Mouse (Mus musculus) gastrocnemius, postnatal 25 days (tissue): ENCODE results near the gene Lrrc74b. TPM values are rescaled to one million over a fixed set of nuclear protein-coding genes. Genes with fewer than 3 reads are reported as not detected.
"Not testable (repeated sequence)": the region's sequence is repeated elsewhere in the genome, so short reads cannot be mapped to it uniquely, and the experiment has no call there.

Experiments
- DNase-seq: peaks from one replicate; pipeline ENCODE4 v3.0.0; 2022
- long read RNA-seq, 2 experiments: library from polyadenylated mRNA; stranded (forward); transcript quantifications; one replicate each; pipeline ENCODE4 v2.0.0; 2021
- total RNA-seq, 2 experiments: library from RNA; stranded (reverse); gene quantifications; 1 replicate in 1 of 2; 2 replicates in 1 of 2; pipeline ENCODE4 v1.2.3; 2021

Gene Lrrc74b
- 1 to 10 TPM; 1.2 to 2.0 TPM for total RNA-seq
- long read RNA-seq, experiment 1, partial matches to known transcripts, result 1 of 2 reads
- long read RNA-seq, experiment 1, other reads (novel, unspliced or antisense), result 0 of 2 reads
- long read RNA-seq, experiment 2, partial matches to known transcripts, result 0 of 1 reads
- long read RNA-seq, experiment 2, other reads (novel, unspliced or antisense), result 1 of 1 reads

DNA sequence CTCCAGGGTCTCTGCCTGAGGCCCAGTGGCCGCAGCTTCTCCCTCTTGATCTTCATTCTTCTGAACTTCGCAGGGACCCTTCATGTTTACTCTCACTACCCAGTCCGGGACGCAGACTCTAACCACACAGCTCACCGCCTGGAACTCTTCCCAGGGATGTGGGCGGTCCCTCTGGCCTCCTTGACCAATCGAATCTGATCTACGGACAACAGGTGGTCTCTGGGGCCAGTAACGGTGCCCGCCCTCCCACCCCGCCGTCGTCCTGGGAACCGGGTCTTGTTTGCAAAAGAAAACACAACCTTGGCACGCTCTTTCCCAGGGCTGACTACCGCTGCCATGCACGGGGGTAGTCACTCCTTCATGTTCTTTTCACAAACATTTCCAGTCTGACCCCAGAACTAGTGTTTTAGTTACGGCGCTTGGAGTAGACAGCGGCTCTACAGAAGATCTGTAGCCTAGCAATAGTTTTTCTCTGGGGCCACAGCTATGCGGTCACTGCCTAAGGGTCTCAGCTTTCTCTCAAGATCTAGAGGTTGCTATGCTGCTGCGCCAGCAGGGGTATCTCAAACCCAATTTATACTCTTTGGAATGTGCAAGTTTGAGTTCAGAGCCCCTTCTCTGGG is at the start of gene Lrrc74b:
Gene Lrrc74b (minus strand): TSS at position 120 of the 623 bp plus-strand sequence.
- peak; percentile 80 for DNase-seq

DNA sequence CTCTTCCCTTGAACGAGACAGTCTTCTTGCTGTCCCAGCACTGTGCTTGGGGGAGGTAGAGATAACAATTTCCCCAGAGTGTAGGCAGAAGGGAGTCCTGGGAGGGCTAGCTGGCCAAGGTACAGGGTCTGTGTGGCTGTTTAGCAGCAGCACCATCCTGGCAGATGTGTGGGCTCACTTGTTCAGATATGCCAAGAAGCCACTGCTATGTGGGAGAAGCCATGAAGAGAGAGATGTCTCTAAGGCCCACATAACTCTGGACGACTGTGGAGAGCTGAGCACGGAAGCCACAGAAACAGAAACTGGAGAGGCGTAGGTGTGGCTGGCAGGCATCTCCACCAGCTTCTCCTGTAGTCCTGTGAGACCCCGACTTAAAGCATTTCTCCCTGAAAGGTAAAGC is 44.6 kb upstream of the Lrrc74b start:
- DNase-seq, result no peak

DNA sequence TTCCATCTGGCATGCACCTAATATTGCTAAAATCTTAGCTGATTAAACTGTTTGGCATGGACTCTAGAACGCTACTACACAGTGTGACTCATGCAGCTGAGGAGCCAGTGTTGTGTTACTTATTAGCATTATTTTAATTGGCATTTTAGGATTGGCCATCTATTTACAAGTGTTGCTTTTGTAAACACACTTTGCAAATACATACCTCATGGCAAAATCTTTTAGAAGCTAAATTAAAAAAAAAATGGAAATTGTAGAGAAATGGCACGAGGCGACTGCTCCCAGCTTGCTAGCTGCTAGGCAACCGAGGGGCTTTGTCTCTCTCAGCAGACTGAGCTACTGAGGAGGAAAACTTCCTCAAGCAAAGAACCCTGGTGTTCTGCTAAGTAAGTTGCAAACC is 43.9 kb upstream of the Lrrc74b start:
- DNase-seq, result no peak

DNA sequence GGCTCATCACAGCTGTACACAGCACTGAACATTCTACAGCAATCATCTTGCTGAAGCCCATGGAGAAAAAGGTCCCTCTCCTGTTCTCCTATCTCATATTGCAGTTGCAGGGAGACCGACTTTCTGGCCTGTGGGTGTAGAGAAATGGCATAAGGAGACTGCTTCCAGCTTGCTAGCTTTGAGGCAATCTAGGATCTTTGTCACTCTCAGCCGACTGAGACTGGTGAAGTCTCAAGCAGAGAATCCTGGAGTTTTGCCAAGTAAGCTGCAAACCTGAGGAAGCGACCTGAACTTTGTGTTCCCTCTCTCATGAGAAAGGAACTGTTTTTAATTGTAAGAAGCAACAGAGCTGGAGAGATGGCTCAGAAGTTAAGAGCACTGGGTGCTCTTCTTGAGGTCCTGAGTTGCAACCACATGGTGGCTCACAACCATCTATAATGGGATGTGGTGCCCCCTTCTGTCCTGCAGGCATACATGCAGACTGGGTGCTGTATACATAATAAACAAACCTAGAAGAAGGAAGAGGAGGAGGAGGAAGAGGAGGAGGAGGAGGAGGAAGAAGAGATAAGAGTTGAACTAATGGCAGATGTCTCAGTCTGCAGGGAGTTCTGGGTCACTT is 40.0 kb upstream of the Lrrc74b start:
- no peak for DNase-seq

DNA sequence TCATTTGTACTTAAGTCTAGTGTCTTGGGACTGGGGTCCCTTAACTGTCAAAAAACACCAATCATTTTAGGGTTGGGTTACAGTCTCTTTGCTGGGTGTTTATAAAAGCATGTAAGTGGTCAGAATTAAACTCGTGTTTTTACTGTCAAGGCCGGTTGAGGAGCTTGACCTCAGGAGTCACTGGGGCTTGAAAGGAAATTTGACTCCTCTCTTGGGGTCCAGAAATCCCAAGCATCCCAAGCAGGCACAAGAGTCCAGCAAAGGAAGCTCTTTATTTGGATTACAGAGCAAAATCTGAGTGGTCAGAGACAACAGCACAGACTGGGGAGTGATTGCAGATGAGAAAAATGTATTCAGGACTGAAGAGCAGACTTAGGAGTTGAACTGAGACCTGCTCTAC is 29.7 kb upstream of the Lrrc74b start:
- no peak for DNase-seq

DNA sequence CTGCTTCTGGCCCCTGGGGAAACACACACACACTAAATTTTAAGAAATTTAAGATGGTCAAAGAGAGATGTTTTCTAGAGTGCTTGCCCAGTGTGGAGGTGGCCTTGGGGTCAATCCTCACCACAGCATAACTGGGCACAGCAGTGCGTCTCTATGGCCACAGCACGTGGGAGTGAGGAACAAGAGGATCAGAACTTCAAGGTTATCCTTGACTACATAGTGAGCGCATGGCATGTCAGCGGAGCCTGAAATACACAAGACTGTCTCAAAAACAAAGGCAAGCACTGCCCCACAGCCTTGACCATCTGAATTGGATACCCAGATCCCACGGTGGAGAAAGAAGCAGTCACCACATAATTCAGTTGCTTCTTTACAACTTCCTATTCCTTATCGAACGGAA is 23.5 kb upstream of the Lrrc74b start:
- no peak for DNase-seq

DNA sequence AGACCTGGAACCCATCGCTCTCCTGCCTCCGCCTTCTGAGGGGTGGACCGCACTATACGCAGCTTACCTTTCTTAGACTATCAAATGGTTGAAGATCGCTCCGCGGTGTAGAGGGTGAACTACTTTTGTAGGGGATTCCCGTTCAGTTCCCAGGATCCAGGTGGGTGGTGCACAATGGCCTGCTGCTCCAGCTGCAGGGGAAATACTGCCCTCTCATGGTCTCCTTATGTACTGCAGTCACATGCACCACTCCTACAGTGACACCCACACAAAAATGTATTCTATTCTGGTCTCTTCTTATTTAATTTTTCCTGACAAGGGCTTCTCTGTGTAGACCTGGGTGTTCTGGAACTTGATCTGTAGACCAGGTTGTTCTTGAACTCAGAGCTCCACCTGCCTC is 22.0 kb upstream of the Lrrc74b start, which contains the start of gene Slc7a4:
Gene Slc7a4 (minus strand): TSS at position 151 of the 400 bp plus-strand sequence.
- DNase-seq, result no peak

DNA sequence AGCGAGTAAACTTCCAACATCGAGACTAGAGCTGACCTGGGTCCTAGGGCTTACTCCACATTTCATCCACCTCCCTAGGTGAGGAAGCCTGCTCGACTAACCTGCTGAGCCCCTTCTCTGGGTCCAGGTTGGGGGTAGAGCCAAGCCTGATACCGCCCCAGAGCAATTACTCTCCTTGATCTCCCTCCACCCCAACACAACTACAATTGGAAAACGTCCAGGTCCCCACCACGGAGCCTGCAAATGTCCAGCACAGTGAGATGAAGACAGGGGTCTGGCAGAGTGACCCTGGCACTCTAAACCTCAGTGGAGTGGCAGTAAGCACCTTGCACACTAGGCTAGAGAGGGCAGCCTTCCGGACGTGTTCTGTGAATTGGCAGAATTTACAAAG is 15.8 kb upstream of the Lrrc74b start:
- no peak for DNase-seq

DNA sequence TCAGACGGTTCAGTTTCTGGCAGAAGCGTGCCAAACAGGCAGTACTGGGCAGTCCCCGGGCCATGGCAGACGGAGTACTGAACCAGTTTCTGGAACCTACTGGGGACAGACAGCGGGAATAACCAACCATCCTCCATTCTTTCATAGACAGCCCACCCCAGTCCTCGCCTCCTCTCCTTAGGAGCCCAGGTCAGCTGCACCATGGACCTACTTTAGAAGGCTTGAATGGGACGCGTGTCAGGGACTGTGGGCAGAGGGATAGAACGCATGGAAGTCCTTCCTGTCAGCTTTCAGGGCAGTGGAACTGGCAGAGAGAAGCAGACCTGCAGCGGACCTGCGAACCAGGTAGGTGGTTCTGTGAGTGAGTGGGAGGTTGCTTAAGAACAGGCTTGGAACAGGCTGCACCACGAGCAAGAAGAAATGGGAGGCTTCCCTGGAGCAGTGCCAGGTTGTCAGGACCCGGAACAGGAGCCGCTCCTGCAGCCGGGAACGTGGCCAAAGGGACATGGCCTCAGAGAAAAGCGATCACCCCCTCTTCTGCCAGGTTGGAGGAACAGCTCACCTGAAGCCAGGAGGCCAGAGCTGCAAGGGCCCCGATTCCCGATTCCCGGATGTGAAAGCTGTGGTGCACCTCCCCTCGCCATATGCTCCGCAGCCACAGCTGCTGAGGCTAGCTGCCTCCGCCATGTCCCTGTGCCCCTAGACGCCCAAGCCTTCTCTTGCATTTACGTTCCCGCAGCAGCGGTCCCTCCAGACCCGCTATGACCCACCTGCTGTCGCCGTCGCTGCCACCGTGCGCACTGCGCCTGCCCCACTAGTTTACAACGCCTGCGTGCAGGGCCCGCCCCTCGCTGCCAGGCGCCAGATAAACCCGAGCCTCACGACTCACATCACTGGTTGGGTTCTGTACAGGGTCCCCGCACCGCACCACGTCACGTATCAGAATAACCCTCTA is 15.1 kb upstream of the Lrrc74b start:
- peak; percentile 24 for DNase-seq

DNA sequence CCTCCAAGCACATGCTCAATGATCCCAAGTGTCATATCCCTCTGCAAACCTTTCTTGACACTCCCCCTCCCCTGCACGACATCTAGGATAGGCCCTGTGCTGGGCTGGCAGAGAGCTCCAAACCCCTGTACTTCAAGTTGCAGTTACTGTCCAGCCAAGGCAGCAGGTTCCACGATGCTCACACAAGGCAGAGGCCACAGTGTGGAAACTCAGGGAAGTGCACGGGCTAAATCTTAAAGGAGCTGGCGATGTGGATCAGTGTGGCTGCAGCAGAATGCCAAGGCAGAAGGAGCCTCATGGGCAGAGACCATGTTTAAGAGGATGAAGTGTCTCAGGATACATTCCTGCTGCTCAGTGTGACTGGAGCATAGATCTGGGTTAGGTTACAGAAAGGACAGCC is 5.1 kb upstream of the Lrrc74b start:
- DNase-seq, result no peak

DNA sequence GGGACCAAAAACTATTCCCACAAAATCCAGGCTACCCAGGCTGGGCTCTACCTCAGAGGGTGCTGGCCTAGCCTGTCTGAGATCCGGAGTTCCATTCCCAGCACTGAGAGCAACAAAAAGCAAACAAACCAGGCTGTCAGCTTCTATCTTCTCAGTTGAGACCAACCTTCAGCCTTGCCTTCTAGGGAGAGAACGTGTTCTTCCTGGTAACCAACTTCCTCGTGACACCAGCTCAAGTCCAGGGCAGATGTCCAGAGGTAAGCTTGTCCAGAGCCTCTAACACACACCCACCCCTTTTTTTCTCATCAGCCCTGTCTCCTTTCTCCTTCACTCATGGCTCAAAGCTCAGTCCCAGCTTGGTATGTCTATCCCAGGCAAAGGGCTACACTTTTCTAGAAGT is 3.7 kb upstream of the Lrrc74b start:
- no peak for DNase-seq

DNA sequence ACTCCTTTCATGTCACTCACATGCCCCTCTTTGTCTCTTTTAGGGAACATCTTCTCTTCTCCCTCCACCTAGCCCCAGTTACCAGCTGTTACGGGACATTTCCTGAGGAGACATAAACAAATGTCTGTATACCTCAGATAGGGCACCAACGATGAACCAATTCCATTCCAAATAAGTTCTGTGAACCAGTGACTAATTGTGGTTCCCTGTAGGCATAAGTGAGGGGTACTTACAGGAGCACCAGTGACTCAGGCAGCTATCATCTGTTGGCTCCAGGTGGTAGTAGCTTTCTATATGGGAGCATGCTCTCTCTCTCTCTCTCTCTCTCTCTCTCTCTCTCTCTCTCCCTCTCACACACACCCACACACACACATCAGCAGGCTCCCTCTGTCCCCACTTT is 3.2 kb upstream of the Lrrc74b start:
- DNase-seq, result no peak

DNA sequence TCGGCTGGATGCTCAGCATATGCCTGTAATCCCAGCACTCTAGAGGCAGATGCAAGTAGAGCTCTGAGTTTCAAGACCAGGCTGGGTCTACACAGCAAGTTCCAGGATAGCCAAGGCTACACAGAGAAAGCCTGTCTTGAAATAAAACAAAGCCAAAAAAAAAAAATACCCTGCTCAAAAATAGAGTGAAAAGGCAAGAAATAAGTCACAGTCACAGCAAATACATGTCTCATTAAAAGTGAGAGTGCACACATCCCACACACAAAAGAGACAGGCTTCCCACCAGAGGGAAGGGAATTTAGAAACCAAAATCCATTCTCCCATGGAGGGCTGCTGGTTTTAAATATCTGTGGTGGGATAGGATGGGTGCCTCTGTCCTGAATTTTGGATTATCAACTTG is 2.5 kb upstream of the Lrrc74b start:
- no peak for DNase-seq

DNA sequence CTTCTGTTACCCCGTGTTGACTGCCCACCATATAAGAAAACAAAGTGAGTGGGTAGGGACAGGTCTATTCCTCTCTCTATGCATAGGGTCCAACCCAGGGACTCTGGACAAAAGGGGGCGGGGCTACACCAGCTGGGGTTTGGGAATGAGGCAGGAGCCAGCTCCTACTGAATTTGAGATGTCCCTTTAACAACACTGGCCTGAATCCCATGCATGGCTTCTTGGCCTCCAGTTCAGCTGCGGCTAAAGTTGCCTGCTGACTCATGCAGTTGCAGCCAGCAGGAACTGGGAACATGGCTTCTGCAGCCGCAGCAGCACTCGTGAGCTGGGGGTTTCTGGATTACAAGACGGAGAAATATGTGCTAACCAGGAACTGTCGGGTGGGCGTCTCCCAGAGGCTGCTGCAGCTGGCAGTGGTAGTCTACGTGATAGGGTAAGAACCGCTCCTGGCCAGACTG is 733 bp upstream of the Lrrc74b start, which contains the start of gene P2rx6:
Gene P2rx6 (plus strand): TSS at position 135 of the 458 bp plus-strand sequence.
- peak; percentile 70 for DNase-seq

DNA sequence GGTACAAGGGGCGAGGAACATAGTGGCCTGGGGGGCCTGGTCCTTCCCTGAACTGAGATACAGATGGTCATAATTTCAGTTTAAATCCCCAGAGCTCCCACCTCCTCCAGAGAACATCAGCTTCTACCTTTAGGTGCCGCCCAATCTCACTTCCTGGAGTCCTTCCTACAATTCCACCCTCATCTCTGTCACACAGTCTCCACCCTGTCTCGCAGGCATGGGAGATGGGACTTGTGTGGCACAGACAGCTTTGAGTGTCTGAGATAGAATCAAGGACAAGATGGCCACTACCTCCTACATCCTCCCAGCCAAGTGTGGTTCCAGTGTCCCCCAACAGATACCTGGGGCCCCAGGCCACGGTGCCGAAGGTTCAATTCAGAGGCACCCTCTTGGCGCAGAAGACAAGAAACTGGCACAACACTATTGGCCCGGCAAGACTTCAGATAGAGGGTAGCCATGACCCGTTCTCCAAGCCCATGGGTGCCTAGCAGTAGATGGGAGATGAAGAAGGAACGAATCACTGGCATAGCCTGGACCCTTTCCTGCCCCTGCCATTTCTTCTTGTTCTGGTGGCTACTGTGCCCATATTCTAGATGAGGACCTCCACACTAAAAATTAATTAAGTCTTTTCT is 1.5 kb downstream of the Lrrc74b start:
- no peak for DNase-seq

DNA sequence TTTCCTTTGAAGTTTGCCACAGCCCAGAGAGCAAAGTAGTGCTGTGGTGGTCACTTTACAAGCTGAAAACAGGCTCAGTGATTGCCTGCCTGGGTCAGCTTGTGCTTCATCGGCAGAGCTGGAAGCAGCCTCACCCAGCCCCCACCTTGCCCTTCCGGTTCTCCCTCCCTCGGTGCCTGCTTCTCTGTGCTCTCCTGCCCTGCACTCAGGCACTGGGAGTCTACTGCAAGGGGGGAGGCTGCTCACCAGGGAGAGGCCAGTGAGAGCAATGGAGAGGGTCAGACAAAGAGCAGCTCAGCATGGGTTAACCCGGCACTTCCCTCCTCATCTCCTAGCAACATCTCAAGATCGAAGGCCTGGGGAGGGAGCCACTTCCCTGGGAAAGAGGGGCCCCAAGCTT is 2.2 kb downstream of the Lrrc74b start:
- DNase-seq, result no peak

DNA sequence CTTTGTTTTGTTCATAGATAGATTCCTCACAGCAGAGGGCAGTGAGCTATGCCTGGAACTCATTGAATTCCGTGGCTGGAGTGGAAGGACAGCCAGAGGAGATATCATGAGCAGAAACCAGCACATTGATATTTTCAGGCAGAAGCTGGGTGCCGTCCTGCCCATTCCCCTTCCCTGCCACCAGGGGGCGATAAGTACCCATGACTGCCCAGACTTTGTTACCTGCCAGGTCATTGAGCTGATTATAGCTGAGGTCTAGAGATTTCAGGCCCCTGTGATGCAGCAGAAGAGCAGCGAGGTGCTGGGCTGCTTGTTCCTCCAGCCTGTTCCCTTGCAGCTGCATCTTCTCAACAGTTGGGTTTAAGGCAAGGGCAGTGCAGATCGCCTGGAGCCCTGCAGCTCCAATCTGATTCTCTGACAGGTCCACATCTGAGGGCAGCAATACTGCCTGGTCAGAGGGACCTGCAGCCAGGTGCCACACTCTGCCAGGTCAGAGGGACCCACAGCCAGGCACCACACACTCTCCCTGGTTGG is 3.0 kb downstream of the Lrrc74b start:
- peak; percentile 35 for DNase-seq

DNA sequence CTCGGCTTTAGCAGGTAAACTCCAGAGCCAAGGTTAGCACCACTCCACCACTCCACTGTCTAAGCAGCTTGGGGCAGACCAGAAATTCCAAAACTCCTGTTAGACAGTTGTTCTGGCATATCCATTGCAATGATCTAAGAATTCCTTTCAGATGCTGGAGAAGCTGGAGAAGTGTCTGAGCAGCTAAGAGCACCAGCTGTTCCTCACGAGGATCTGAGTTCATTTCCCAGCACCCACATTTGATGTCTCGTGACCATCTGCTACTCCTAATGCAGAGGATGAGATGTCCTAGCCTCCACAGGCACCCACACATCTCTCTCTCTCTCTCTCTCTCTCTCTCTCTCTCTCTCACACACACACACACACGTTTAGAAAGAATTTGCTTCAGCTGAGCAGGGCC is 4.1 kb downstream of the Lrrc74b start:
- DNase-seq, result no peak

DNA sequence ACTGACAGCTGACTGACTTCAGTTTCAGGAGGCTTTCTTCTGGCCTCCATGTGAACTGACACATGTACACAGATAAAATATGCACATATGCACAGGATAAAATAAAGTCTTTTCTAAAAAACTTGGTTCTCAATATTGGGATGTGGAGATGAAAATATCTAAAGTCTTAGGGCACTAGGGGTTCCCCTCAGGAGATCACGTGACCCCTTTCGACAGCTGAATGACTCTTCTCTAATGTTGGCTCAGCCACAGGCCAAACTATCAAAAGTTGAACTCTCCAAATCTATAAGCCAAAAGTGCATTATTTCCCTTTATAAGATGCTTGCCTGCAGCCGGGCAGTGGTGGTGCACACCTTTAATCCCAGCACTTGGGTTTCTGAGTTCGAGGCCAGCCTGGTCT is 4.9 kb downstream of the Lrrc74b start:
- no peak for DNase-seq

DNA sequence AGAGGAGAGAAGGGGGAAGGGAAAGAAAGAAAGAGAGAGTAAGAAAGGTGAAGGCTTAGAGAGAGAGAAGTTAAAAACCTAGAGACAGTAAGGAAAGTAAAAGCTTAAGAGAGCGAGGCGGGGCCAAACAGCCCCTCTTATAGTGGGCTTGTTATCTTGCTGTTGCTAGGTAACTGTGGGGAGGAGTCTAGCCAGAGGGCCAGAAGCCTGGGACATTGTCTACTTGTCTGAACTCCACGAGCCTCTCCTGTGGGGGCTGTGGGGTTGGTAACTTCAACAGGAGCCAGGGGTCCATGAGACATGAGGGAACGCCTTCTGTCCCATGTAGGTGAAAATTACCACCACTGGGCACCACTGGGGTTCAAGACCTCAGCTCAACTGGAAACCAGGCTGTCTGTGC is 6.3 kb downstream of the Lrrc74b start:
- not testable (repeated sequence) for DNase-seq

DNA sequence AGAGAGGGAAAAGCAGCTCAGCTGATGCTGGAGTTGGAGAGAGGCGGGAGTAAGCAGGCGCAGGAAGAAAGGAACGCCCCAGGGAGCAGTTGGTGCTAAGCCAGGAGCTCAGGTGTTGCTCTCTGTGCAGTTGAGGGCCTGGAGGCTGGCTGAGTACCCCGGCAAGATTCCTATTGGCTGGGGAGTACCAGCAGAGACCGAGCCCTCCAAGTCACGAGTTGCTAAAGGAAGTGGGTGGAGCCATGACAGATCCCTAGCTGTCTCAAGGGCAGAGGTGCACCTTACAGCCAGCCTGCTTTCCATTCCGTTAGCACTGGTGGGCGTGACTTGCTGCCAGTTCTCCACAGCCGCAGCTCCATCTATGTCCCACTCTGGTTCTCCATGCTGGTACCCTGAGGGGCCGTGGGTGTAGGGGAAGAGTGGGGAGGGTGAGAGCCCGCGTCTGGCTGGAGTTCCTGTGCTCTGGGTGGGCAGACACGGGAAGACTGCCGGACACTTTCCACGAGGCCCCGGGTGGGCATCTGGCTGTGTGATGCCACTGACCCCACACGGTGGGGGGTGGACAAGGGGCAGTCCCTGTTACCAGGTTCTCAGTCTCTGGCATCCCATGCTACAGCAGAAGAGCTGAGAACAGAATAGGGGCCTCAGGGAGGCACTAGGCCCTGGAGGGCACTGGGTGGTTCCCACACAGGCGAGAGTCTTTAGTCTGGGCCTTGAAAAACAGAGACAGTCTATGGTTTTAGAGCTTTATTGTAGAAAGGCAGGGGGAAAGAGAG is 6.9 kb downstream of the Lrrc74b start:
- DNase-seq, result no peak
